Mouse (Mus musculus): ENCODE measurements at regions not wholly inside any gene's neighbourhood (a gene's known extent, or its start where the extent isn't known, plus 50 kb on each side); places are given as distances from the start of the nearest gene placed in this dataset.

- TF ChIP-seq CTCF (IDR thresholded peaks at IDR 0.05; ENCODE audit: borderline replicate concordance, insufficient read depth, low read length) (no peak), POLR2A (IDR thresholded peaks at IDR 0.05; ENCODE audit: low read depth, low read length) (no peak)
- Histone ChIP-seq H3K27ac (ENCODE audit: insufficient read depth, low read length) (no peak overlapping the region), H3K4me1 (ENCODE audit: control insufficient read depth, insufficient read depth, low read length) (peaks cover 3% of the 10 kb centered on the region), H3K4me3 (ENCODE audit: insufficient read depth, low read length) (no peak overlapping the region)
These were observed 144.7 kb upstream of the Cnot2 start for GRCm38 (mm10) chr10:116726031-116726430.

- TF ChIP-seq POLR2A (IDR thresholded peaks at IDR 0.05; ENCODE audit: low read depth, low read length) (no peak), CTCF (IDR thresholded peaks at IDR 0.05; ENCODE audit: borderline replicate concordance, insufficient read depth, low read length) (no peak)
- Histone ChIP-seq H3K4me1 (ENCODE audit: control insufficient read depth, insufficient read depth, low read length) (no peaks in the 10 kb centered on the region), H3K27ac (ENCODE audit: insufficient read depth, low read length) (no peak overlapping the region), H3K4me3 (ENCODE audit: insufficient read depth, low read length) (no peak overlapping the region)
These were observed 140.7 kb upstream of the Cnot2 start for GRCm38 (mm10) chr10:116721986-116722385.

- no peak overlapping the region for H3K27ac ChIP-seq (ENCODE audit: insufficient read depth, low read length)
- H3K4me3 ChIP-seq (ENCODE audit: insufficient read depth, low read length): no peak overlapping the region
- no peaks in the 10 kb centered on the region for H3K4me1 ChIP-seq (ENCODE audit: control insufficient read depth, insufficient read depth, low read length)
- TF ChIP-seq POLR2A (IDR thresholded peaks at IDR 0.05; ENCODE audit: low read depth, low read length) (no peak), CTCF (IDR thresholded peaks at IDR 0.05; ENCODE audit: borderline replicate concordance, insufficient read depth, low read length) (no peak)
These were observed 138.3 kb upstream of the Cnot2 start for GRCm38 (mm10) chr10:116719616-116720015.

- no peaks in the 10 kb centered on the region for H3K4me1 ChIP-seq (ENCODE audit: control insufficient read depth, insufficient read depth, low read length)
- H3K4me3 ChIP-seq (ENCODE audit: insufficient read depth, low read length): no peak overlapping the region
- TF ChIP-seq CTCF (IDR thresholded peaks at IDR 0.05; ENCODE audit: borderline replicate concordance, insufficient read depth, low read length) (no peak), POLR2A (IDR thresholded peaks at IDR 0.05; ENCODE audit: low read depth, low read length) (no peak)
- H3K27ac ChIP-seq (ENCODE audit: insufficient read depth, low read length): no peak overlapping the region
These were observed 136.7 kb upstream of the Cnot2 start for GRCm38 (mm10) chr10:116717961-116718360.

- Histone ChIP-seq H3K27ac (ENCODE audit: insufficient read depth, low read length) (no peak overlapping the region), H3K4me1 (ENCODE audit: control insufficient read depth, insufficient read depth, low read length) (no peaks in the 10 kb centered on the region), H3K4me3 (ENCODE audit: insufficient read depth, low read length) (no peak overlapping the region)
- TF ChIP-seq POLR2A (IDR thresholded peaks at IDR 0.05; ENCODE audit: low read depth, low read length): no peak
- TF ChIP-seq CTCF (IDR thresholded peaks at IDR 0.05; ENCODE audit: borderline replicate concordance, insufficient read depth, low read length): no peak
These were observed 135.8 kb upstream of the Cnot2 start for GRCm38 (mm10) chr10:116717017-116717643.

- no peak overlapping the region for H3K4me3 ChIP-seq (ENCODE audit: insufficient read depth, low read length)
- TF ChIP-seq POLR2A (IDR thresholded peaks at IDR 0.05; ENCODE audit: low read depth, low read length) (no peak), CTCF (IDR thresholded peaks at IDR 0.05; ENCODE audit: borderline replicate concordance, insufficient read depth, low read length) (no peak)
- H3K27ac ChIP-seq (ENCODE audit: insufficient read depth, low read length): no peak overlapping the region
- no peaks in the 10 kb centered on the region for H3K4me1 ChIP-seq (ENCODE audit: control insufficient read depth, insufficient read depth, low read length)
These were observed 132.1 kb upstream of the Cnot2 start for GRCm38 (mm10) chr10:116713456-116713855.

- H3K4me3 ChIP-seq (ENCODE audit: insufficient read depth, low read length): no peak overlapping the region
- TF ChIP-seq POLR2A (IDR thresholded peaks at IDR 0.05; ENCODE audit: low read depth, low read length) (no peak), CTCF (IDR thresholded peaks at IDR 0.05; ENCODE audit: borderline replicate concordance, insufficient read depth, low read length) (no peak)
- H3K27ac ChIP-seq (ENCODE audit: insufficient read depth, low read length): no peak overlapping the region
- no peaks in the 10 kb centered on the region for H3K4me1 ChIP-seq (ENCODE audit: control insufficient read depth, insufficient read depth, low read length)
These were observed 125.7 kb upstream of the Cnot2 start for GRCm38 (mm10) chr10:116707025-116707424.

GRCm38 (mm10) chr10:116701281-116701680, 120.0 kb upstream of the Cnot2 start:
- no peaks in the 10 kb centered on the region for H3K4me1 ChIP-seq (ENCODE audit: control insufficient read depth, insufficient read depth, low read length)
- no peak overlapping the region for H3K27ac ChIP-seq (ENCODE audit: insufficient read depth, low read length)
- H3K4me3 ChIP-seq (ENCODE audit: insufficient read depth, low read length): no peak overlapping the region
- TF ChIP-seq POLR2A (IDR thresholded peaks at IDR 0.05; ENCODE audit: low read depth, low read length) (no peak), CTCF (IDR thresholded peaks at IDR 0.05; ENCODE audit: borderline replicate concordance, insufficient read depth, low read length) (no peak)

GRCm38 (mm10) chr10:116699711-116700110, 118.4 kb upstream of the Cnot2 start:
- H3K4me3 ChIP-seq (ENCODE audit: insufficient read depth, low read length): no peak overlapping the region
- no peak for TF ChIP-seq POLR2A (IDR thresholded peaks at IDR 0.05; ENCODE audit: low read depth, low read length)
- TF ChIP-seq CTCF (IDR thresholded peaks at IDR 0.05; ENCODE audit: borderline replicate concordance, insufficient read depth, low read length): no peak
- H3K4me1 ChIP-seq (ENCODE audit: control insufficient read depth, insufficient read depth, low read length): no peaks in the 10 kb centered on the region
- no peak overlapping the region for H3K27ac ChIP-seq (ENCODE audit: insufficient read depth, low read length)

- Histone ChIP-seq H3K27ac (ENCODE audit: insufficient read depth, low read length) (no peak overlapping the region), H3K4me3 (ENCODE audit: insufficient read depth, low read length) (no peak overlapping the region), H3K4me1 (ENCODE audit: control insufficient read depth, insufficient read depth, low read length) (no peaks in the 10 kb centered on the region)
- TF ChIP-seq CTCF (IDR thresholded peaks at IDR 0.05; ENCODE audit: borderline replicate concordance, insufficient read depth, low read length): no peak
These were observed 116.5 kb upstream of the Cnot2 start for GRCm38 (mm10) chr10:116697628-116698316.

Data from embryonic fibroblast, embryonic 13.5 days (primary cell).